In the genomic region with DNA sequence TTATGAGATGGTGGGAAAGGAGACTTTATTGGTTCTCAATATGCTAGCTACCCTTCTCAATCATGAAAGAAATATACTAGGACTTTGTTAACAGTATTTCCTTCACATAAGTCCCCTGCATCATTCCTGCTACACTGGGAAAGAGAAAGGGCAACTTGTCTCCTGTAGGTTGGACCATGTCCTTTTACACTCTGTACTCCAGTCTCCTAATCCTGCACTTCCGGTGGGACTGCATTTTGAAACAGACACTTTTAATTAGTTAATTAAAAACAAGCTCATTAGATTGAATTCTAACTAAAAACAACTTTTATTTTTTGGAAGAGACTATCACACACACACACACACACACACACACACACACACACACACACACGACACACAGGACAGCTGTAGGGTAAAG, we compare ENCODE assay signal across 32 mouse cellular contexts.
"Had no signal": no experiment of that assay in that cellular context is flagged by ENCODE, and none has a peak within 500 bp of the region (broad histone marks: within the 10 kb centered on the region; RNA-seq: fewer than 3 reads in every experiment).

No protein-coding gene starts in this region.

- DNase-seq: heart, adult 18-20 months; heart, adult 2 months; heart, postnatal 10 days; heart, postnatal 14 days; heart, postnatal 36 days; heart, postnatal 4 days; kidney, adult 11 months; kidney, adult 18-20 months; kidney, postnatal 10 days; kidney, postnatal 14 days; layer of hippocampus, adult 9-11 months; layer of hippocampus, postnatal 36 days had no signal

- H3K27me3 ChIP-seq: heart, embryonic 12.5 days; heart, embryonic 13.5 days; heart, embryonic 15.5 days; hindbrain, embryonic 12.5 days; hindbrain, embryonic 13.5 days; hindbrain, embryonic 15.5 days; intestine, embryonic 15.5 days; kidney, embryonic 15.5 days had no signal

- H3K9me3 ChIP-seq: heart, embryonic 10.5 days; heart, embryonic 12.5 days; heart, embryonic 13.5 days; heart, embryonic 15.5 days; hindbrain, embryonic 10.5 days; hindbrain, embryonic 12.5 days; hindbrain, embryonic 13.5 days; hindbrain, embryonic 15.5 days; intestine, embryonic 15.5 days; kidney, embryonic 15.5 days had no signal

- H3K27ac ChIP-seq: heart, adult 2 months; heart, embryonic 10.5 days; heart, embryonic 13.5 days; heart, embryonic 15.5 days; hindbrain, embryonic 10.5 days; hindbrain, embryonic 12.5 days; hindbrain, embryonic 13.5 days; hindbrain, embryonic 14.5 days; hindbrain, embryonic 15.5 days; hindbrain, postnatal 0 days; intestine, embryonic 15.5 days; kidney, embryonic 15.5 days; kidney, postnatal 0 days; layer of hippocampus, adult 2 months; left cerebral cortex, adult 2 months had no signal

- ATAC-seq: hindbrain, embryonic 16.5 days; hindbrain, postnatal 0 days; inflammation-experienced regulatory T-cells, adult 6 months; intestine, embryonic 15.5 days; intestine, embryonic 16.5 days; intestine, postnatal 0 days had no signal

- H3K36me3 ChIP-seq: heart, embryonic 10.5 days; heart, embryonic 12.5 days; heart, embryonic 13.5 days; heart, embryonic 15.5 days; hindbrain, embryonic 10.5 days; hindbrain, embryonic 12.5 days; hindbrain, embryonic 13.5 days; hindbrain, embryonic 15.5 days; intestine, embryonic 15.5 days; kidney, embryonic 15.5 days had no signal

- H3K4me2 ChIP-seq: heart, embryonic 11.5 days; heart, embryonic 12.5 days; heart, embryonic 13.5 days; heart, embryonic 15.5 days; hindbrain, embryonic 12.5 days; hindbrain, embryonic 13.5 days; hindbrain, embryonic 14.5 days; hindbrain, embryonic 15.5 days; intestine, embryonic 15.5 days; kidney, embryonic 15.5 days had no signal

- H3K4me1 ChIP-seq: heart, embryonic 10.5 days; heart, embryonic 12.5 days; heart, embryonic 13.5 days; heart, embryonic 15.5 days; hindbrain, embryonic 10.5 days; hindbrain, embryonic 12.5 days; hindbrain, embryonic 13.5 days; hindbrain, embryonic 15.5 days; intestine, embryonic 15.5 days; kidney, embryonic 15.5 days had no signal

- H3K4me3 ChIP-seq: heart, adult 2 months; heart, embryonic 10.5 days; heart, embryonic 12.5 days; heart, embryonic 13.5 days; heart, embryonic 15.5 days; hindbrain, embryonic 10.5 days; hindbrain, embryonic 12.5 days; hindbrain, embryonic 13.5 days; hindbrain, embryonic 15.5 days; intestine, embryonic 15.5 days; kidney, embryonic 15.5 days; layer of hippocampus, adult 2 months; left cerebral cortex, adult 2 months had no signal

- H3K9ac ChIP-seq: heart, embryonic 12.5 days; heart, embryonic 13.5 days; heart, embryonic 15.5 days; hindbrain, embryonic 12.5 days; hindbrain, embryonic 13.5 days; hindbrain, embryonic 14.5 days; hindbrain, embryonic 15.5 days; intestine, embryonic 15.5 days; kidney, embryonic 15.5 days had no signal
